11 mouse cellular contexts compared by ENCODE assay signal in genomic region chr13:17907309-17907708, GRCm38 (mm10). TPM values are rescaled to one million over a fixed set of nuclear protein-coding genes. Genes with fewer than 3 reads are reported as not detected.
A peak's percentile ranks its signal among the peaks of the same experiment; 100 is the strongest.
DNase-seq lines count a peak whose midpoint lies in the region; ATAC-seq and TF ChIP-seq lines count a peak whose summit lies in the region.
"Had no signal": no experiment of that assay in that cellular context is flagged by ENCODE, and none has a peak within 500 bp of the region (broad histone marks: within the 10 kb centered on the region; RNA-seq: fewer than 3 reads in every experiment).

No protein-coding gene starts in this region.

- DNase-seq in gastrocnemius, postnatal 14 days, result peak; percentile 4
- no peak for DNase-seq in gastrocnemius, adult 2 months
- peak; percentile 68 for DNase-seq in midbrain, postnatal 0 days (ENCODE audit: low spot score)
- peak; percentile 64 for DNase-seq in hindbrain, postnatal 0 days (ENCODE audit: low spot score)
- DNase-seq in spleen, adult 12 weeks (ENCODE audit: low spot score), result no peak
- DNase-seq: kidney, postnatal 10 days had no signal

- H3K4me1 ChIP-seq in midbrain, postnatal 0 days (ENCODE audit: insufficient read depth, low read length), result no peaks in the 10 kb centered on the region
- H3K4me1 ChIP-seq in midbrain, embryonic 13.5 days (replicated peaks), result peaks cover 7% of the 10 kb centered on the region
- no peaks in the 10 kb centered on the region for H3K4me1 ChIP-seq in hindbrain, postnatal 0 days (ENCODE audit: insufficient read depth, low read length)

- H3K4me2 ChIP-seq in midbrain, postnatal 0 days (ENCODE audit: low read depth, low read length, poor library complexity, severe bottlenecking), result no peak overlapping the region
- no peak overlapping the region for H3K4me2 ChIP-seq in midbrain, embryonic 13.5 days (replicated peaks)
- H3K4me2 ChIP-seq in hindbrain, postnatal 0 days (ENCODE audit: low read depth, low read length), result no peak overlapping the region

- no peaks in the 10 kb centered on the region for H3K27me3 ChIP-seq in midbrain, postnatal 0 days (ENCODE audit: insufficient read depth, low read length)
- H3K27me3 ChIP-seq in midbrain, embryonic 13.5 days, result no peaks in the 10 kb centered on the region
- no peaks in the 10 kb centered on the region for H3K27me3 ChIP-seq in hindbrain, postnatal 0 days (ENCODE audit: insufficient read depth, low read length)

- H3K9ac ChIP-seq in midbrain, postnatal 0 days (replicated peaks; ENCODE audit: low read length, poor library complexity, severe bottlenecking), result no peak overlapping the region
- H3K9ac ChIP-seq in midbrain, embryonic 13.5 days (replicated peaks), result no peak overlapping the region
- H3K9ac ChIP-seq in hindbrain, postnatal 0 days (replicated peaks; ENCODE audit: low read length), result no peak overlapping the region
- H3K9ac ChIP-seq: liver, embryonic 14.5 days had no signal

- intact Hi-C loops in gastrocnemius, postnatal 14 days (cut with DNase I; ENCODE audit: low total_unique reads), result no loop called here
- intact Hi-C loops in gastrocnemius, adult 2 months (cut with DNase I), result no loop called here

- WGBS in midbrain, postnatal 0 days, result 43% methylated on average over 1 of the region's 1 CpGs
- WGBS in midbrain, embryonic 13.5 days, result 63% methylated on average over 1 of the region's 1 CpGs
- 57% methylated on average over 1 of the region's 1 CpGs for WGBS in hindbrain, postnatal 0 days

- no peak overlapping the region for H3K4me3 ChIP-seq in gastrocnemius, adult 2 months
- no peak overlapping the region for H3K4me3 ChIP-seq in midbrain, postnatal 0 days (ENCODE audit: low read depth, low read length)
- no peak overlapping the region for H3K4me3 ChIP-seq in midbrain, embryonic 13.5 days (replicated peaks)
- no peak overlapping the region for H3K4me3 ChIP-seq in hindbrain, postnatal 0 days (ENCODE audit: low read length)

- no peak for TF ChIP-seq CTCF in gastrocnemius, adult 2 months (IDR thresholded peaks at IDR 0.05)
- TF ChIP-seq CTCF in midbrain, postnatal 0 days (IDR thresholded peaks at IDR 0.05), result no peak
- no peak for TF ChIP-seq CTCF in hindbrain, postnatal 0 days (IDR thresholded peaks at IDR 0.05; ENCODE audit: low read depth)

- no peaks in the 10 kb centered on the region for H3K9me3 ChIP-seq in midbrain, postnatal 0 days (ENCODE audit: low read length)
- 0 out of 2 replicates have a peak, but pooled peaks cover 3% of the 10 kb centered on the region for H3K9me3 ChIP-seq in midbrain, embryonic 13.5 days
- no peaks in the 10 kb centered on the region for H3K9me3 ChIP-seq in hindbrain, postnatal 0 days (ENCODE audit: low read length)

- no peaks in the 10 kb centered on the region for H3K36me3 ChIP-seq in midbrain, postnatal 0 days (ENCODE audit: insufficient read depth, low read length)
- H3K36me3 ChIP-seq in midbrain, embryonic 13.5 days, result peaks cover 4% of the 10 kb centered on the region; the same call in 1 of the 2 replicates
- H3K36me3 ChIP-seq in hindbrain, postnatal 0 days (ENCODE audit: insufficient read depth, low read length), result no peaks in the 10 kb centered on the region

- H3K27ac ChIP-seq in gastrocnemius, adult 2 months, result no peak overlapping the region
- H3K27ac ChIP-seq in midbrain, postnatal 0 days (ENCODE audit: low read depth, low read length), result peak overlapping the region; percentile 8
- no peak overlapping the region for H3K27ac ChIP-seq in midbrain, embryonic 13.5 days
- H3K27ac ChIP-seq in hindbrain, postnatal 0 days, result peak overlapping the region; percentile 54; the same call in 1 of the 2 replicates
- H3K27ac ChIP-seq: liver, embryonic 14.5 days had no signal

- ATAC-seq in midbrain, postnatal 0 days (ENCODE audit: low FRiP score), result peak; percentile 75
- no peak for ATAC-seq in midbrain, embryonic 13.5 days
- peak; percentile 88 for ATAC-seq in hindbrain, postnatal 0 days
- ATAC-seq in activated CD4-positive, CD25-positive, alpha-beta regulatory T cell, adult 4 months, result no peak
- ATAC-seq: CD4-positive, CD25-positive, alpha-beta regulatory T cell, adult 4 months; inflammation-experienced regulatory T-cells, adult 6 months had no signal

RNA-seq across cellular contexts. Expression of gene Rala, which starts 36.7 kb away (rescaled TPM):
- total RNA-seq in gastrocnemius, postnatal 14 days (2021), result 10 to 100 TPM; 22.9 to 26.3 TPM
- total RNA-seq in gastrocnemius, adult 2 months (2021), result 10 to 100 TPM; 21.0 to 30.7 TPM
- 94.8 and 94.9 TPM in 2 replicates for total RNA-seq in midbrain, postnatal 0 days (2014; rRNA removed)
- polyA plus RNA-seq in midbrain, postnatal 0 days (2015; fragmentation: Nextera tagmentation; extraction: Ambion mirVana), result 233 and 257 TPM in 2 replicates
- 178 and 186 TPM in 2 replicates for polyA plus RNA-seq in midbrain, embryonic 13.5 days (2015; fragmentation: Nextera tagmentation; extraction: Ambion mirVana)
- total RNA-seq in hindbrain, postnatal 0 days (2014; rRNA removed), result 68.5 and 75.7 TPM in 2 replicates
- 226 and 229 TPM in 2 replicates for polyA plus RNA-seq in hindbrain, postnatal 0 days (2015; fragmentation: Nextera tagmentation; extraction: Ambion mirVana)
- 1 to 10 TPM; 3.7 to 5.1 TPM for polyA plus RNA-seq in activated CD4-positive, CD25-positive, alpha-beta regulatory T cell, adult 4 months (2017; shearing (Covaris generic))

Comparison
In these comparisons a context has a peak if more than half of its experiments do, and no peak if none do; other contexts are left out.
1. DNase-seq: peak in gastrocnemius, postnatal 14 days (single experiment), midbrain, postnatal 0 days (single experiment) and hindbrain, postnatal 0 days (single experiment); none in gastrocnemius, adult 2 months (single experiment) and spleen, adult 12 weeks (single experiment).
2. H3K27ac ChIP-seq: peak in midbrain, postnatal 0 days (single experiment) and hindbrain, postnatal 0 days (single experiment); none in gastrocnemius, adult 2 months (single experiment) and midbrain, embryonic 13.5 days (single experiment).
3. ATAC-seq: peak in midbrain, postnatal 0 days (single experiment) and hindbrain, postnatal 0 days (single experiment); none in midbrain, embryonic 13.5 days (single experiment) and activated CD4-positive, CD25-positive, alpha-beta regulatory T cell, adult 4 months (single experiment).